In genomic region chr1:58973366-58974221, GRCm38 (mm10) we compare ENCODE assay signal across 8 mouse cellular contexts. TPM values are rescaled to one million over a fixed set of nuclear protein-coding genes. Genes with fewer than 3 reads are reported as not detected.
A peak's percentile ranks its signal among the peaks of the same experiment; 100 is the strongest.
DNase-seq lines count a peak whose midpoint lies in the region; ATAC-seq lines count a peak whose summit lies in the region.

TSS of gene Trak2 (minus strand) at chr1:58973430.
TSS of gene Stradb (plus strand) at chr1:58973522.

- H3K4me2 ChIP-seq in heart, embryonic 13.5 days: peak within 1 kb of the TSS; percentile 92
- H3K4me2 ChIP-seq in liver, embryonic 12.5 days: peak within 1 kb of the TSS; percentile 79
- peak within 1 kb of the TSS; percentile 82 for H3K4me2 ChIP-seq in stomach, embryonic 15.5 days

- peaks cover 49% of the 10 kb centered on the region for H3K4me1 ChIP-seq in heart, embryonic 13.5 days
- H3K4me1 ChIP-seq in liver, embryonic 12.5 days: peaks cover 51% of the 10 kb centered on the region
- 0 out of 2 replicates have a peak, but pooled peaks cover 8% of the 10 kb centered on the region for H3K4me1 ChIP-seq in stomach, embryonic 15.5 days

- WGBS in heart, embryonic 13.5 days: under 1% methylated on average over 68 of the region's 69 CpGs
- WGBS in liver, embryonic 12.5 days (ENCODE audit: insufficient replicate concordance): 1% methylated on average over 69 of the region's 69 CpGs
- 0% methylated on average over 65 of the region's 69 CpGs for WGBS in stomach, embryonic 15.5 days

- H3K9me3 ChIP-seq in heart, embryonic 13.5 days: no peaks in the 10 kb centered on the region
- H3K9me3 ChIP-seq in liver, embryonic 12.5 days (replicated peaks): no peaks in the 10 kb centered on the region
- H3K9me3 ChIP-seq in stomach, embryonic 15.5 days: no peaks in the 10 kb centered on the region

- H3K9ac ChIP-seq in heart, embryonic 13.5 days: peak within 1 kb of the TSS; percentile 94
- peak within 1 kb of the TSS; percentile 99 for H3K9ac ChIP-seq in liver, embryonic 12.5 days
- H3K9ac ChIP-seq in stomach, embryonic 15.5 days: peak within 1 kb of the TSS; percentile 62

- H3K4me3 ChIP-seq in heart, embryonic 13.5 days: peak within 1 kb of the TSS; percentile 97
- peak within 1 kb of the TSS; percentile 96 for H3K4me3 ChIP-seq in liver, embryonic 12.5 days
- peak within 1 kb of the TSS; percentile 79 for H3K4me3 ChIP-seq in stomach, embryonic 15.5 days (replicated peaks)

- no peaks in the 10 kb centered on the region; the same call in 1 of the 2 replicates for H3K36me3 ChIP-seq in heart, embryonic 13.5 days
- H3K36me3 ChIP-seq in liver, embryonic 12.5 days: peaks cover 26% of the 10 kb centered on the region
- H3K36me3 ChIP-seq in stomach, embryonic 15.5 days: no peaks in the 10 kb centered on the region

- ATAC-seq in erythroid progenitor cell, adult 5-6 weeks (replicated peaks; ENCODE audit: low FRiP score, poor library complexity, severe bottlenecking): peak; percentile 82
- ATAC-seq in heart, embryonic 13.5 days (ENCODE audit: extremely low read depth, insufficient number of reproducible peaks, low FRiP score, low TSS enrichment): peak; percentile 92
- ATAC-seq in liver, embryonic 12.5 days: peak; percentile 92
- peak; percentile 96 for ATAC-seq in stomach, embryonic 15.5 days (ENCODE audit: insufficient read depth, low FRiP score, low read depth)

- no peaks in the 10 kb centered on the region for H3K27me3 ChIP-seq in heart, embryonic 13.5 days (replicated peaks)
- H3K27me3 ChIP-seq in liver, embryonic 12.5 days (replicated peaks): no peaks in the 10 kb centered on the region
- no peaks in the 10 kb centered on the region for H3K27me3 ChIP-seq in stomach, embryonic 15.5 days (replicated peaks)

- H3K27ac ChIP-seq in heart, embryonic 13.5 days (replicated peaks): peak within 1 kb of the TSS; percentile 93
- peak within 1 kb of the TSS; percentile 89 for H3K27ac ChIP-seq in liver, embryonic 12.5 days
- peak within 1 kb of the TSS; percentile 83 for H3K27ac ChIP-seq in stomach, embryonic 15.5 days

- DNase-seq in CD4-positive helper T cell, adult 2 months (ENCODE audit: low read depth, low spot score): peak; percentile 97
- peak; percentile 92 for DNase-seq in brain, embryonic 18.5 days (ENCODE audit: low read depth, low spot score)
- DNase-seq in kidney, postnatal 10 days: peak; percentile 97
- peak; percentile 89 to 95 for DNase-seq in natural killer cell, adult 2 months (ENCODE audit: low spot score in 2 of 2)

RNA-seq across cellular contexts. Expression of gene Trak2, which starts in this region (rescaled TPM):
- 453 and 558 TPM in 2 replicates for total RNA-seq in erythroid progenitor cell, adult 5-6 weeks (2015; ENCODE audit: low replicate concordance)
- 520 and 536 TPM in 2 replicates for total RNA-seq in erythroid progenitor cell, adult 5-6 weeks (2017; ENCODE audit: low replicate concordance)
- polyA plus RNA-seq in heart, embryonic 13.5 days (2015; fragmentation: Nextera tagmentation; extraction: Ambion mirVana): 24.9 and 25.4 TPM in 2 replicates
- polyA plus RNA-seq in liver, embryonic 12.5 days (2016; fragmentation: Nextera tagmentation; extraction: Ambion mirVana): 56.5 and 59.8 TPM in 2 replicates
- 14.0 and 15.1 TPM in 2 replicates for polyA plus RNA-seq in stomach, embryonic 15.5 days (2015; fragmentation: Nextera tagmentation; extraction: Ambion mirVana)

RNA-seq across cellular contexts. Expression of gene Stradb, which starts in this region (rescaled TPM):
- 237 and 245 TPM in 2 replicates for total RNA-seq in erythroid progenitor cell, adult 5-6 weeks (2015; ENCODE audit: low replicate concordance)
- total RNA-seq in erythroid progenitor cell, adult 5-6 weeks (2017; ENCODE audit: low replicate concordance): 160 and 184 TPM in 2 replicates
- 24.1 and 27.4 TPM in 2 replicates for polyA plus RNA-seq in heart, embryonic 13.5 days (2015; fragmentation: Nextera tagmentation; extraction: Ambion mirVana)
- polyA plus RNA-seq in liver, embryonic 12.5 days (2016; fragmentation: Nextera tagmentation; extraction: Ambion mirVana): 37.5 and 38.4 TPM in 2 replicates
- 24.6 and 26.9 TPM in 2 replicates for polyA plus RNA-seq in stomach, embryonic 15.5 days (2015; fragmentation: Nextera tagmentation; extraction: Ambion mirVana)

Comparison
In these comparisons a context has a peak if more than half of its experiments do, and no peak if none do; other contexts are left out.
1. Peak in every context shown above with its lines: DNase-seq, ATAC-seq, H3K4me3 ChIP-seq and H3K27ac ChIP-seq.